Mouse (Mus musculus): ENCODE results near the gene Hmgcl.

DNA sequence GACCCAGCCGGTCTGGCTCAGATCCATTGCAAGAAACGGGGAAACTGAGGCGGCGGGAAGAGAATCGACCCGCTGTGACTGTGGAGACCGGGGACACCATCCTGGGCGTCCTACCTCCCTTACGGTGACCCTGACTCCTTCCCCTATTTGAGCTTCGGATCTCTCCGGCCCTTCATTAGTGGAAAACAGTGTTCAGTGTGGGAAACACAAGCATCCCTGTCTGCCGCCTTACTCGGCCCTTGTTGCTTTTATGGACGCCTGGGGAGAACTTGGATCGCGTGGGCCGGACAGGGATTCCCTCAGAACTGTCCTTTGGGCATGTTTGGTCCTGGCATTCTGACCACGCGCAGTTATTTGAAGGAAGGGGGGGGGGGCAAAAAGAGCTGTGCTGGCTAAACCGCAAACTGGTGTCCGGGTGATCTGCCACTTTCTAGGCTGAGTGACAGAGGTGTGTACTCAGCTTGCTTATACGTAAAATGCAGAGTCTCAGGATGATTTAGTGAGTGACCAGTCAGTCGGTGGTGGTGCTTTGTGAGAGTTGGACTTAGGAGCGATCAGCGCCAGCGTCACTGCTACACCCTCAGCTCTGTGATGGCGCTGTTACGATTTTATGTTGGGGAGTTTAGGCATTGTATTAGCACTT is 532 bp downstream of the Hmgcl start:
- TF ChIP-seq GATA1 (IDR thresholded peaks at IDR 0.05; ENCODE audit: borderline replicate concordance, low read length) (no peak), FLI1 (IDR thresholded peaks at IDR 0.05; ENCODE audit: low read length) (no peak)

Measured in megakaryocyte, embryonic 14.5 days (primary cell).